ENCODE assay signal across 9 mouse cellular contexts in the genomic region with DNA sequence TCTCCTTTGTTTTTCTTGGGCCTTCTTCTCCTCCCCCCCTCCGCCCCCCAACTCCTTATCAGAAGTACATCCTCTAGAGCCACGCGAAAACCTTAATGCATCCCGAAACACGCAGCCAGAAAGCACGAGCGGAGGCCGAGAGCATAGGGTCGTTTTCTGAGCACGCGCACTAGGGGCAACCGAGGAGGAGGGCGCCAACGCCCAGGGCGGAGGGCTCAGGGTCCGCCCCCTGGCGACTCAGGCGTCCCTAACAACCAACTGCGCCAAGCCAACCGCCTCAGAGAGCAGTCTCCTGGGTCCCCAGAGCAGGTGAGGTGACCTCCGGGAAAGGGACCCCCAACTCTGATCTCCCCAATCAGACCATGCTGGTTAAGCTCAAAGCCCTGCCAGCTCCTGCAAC. TPM values are rescaled to one million over a fixed set of nuclear protein-coding genes. Genes with fewer than 3 reads are reported as not detected.
DNase-seq lines count a peak whose midpoint lies in the region; ATAC-seq and TF ChIP-seq lines count a peak whose summit lies in the region.
"Had no signal": no experiment of that assay in that cellular context is flagged by ENCODE, and none has a peak within 500 bp of the region (broad histone marks: within the 10 kb centered on the region; RNA-seq: fewer than 3 reads in every experiment).

Gene Tcte1 (plus strand): TSS at position 172 of the 400 bp plus-strand sequence.

- H3K4me1 ChIP-seq in heart, embryonic 16.5 days (ENCODE audit: control insufficient read depth, insufficient read depth, low read length), result peaks cover 11% of the 10 kb centered on the region
- peaks cover 21% of the 10 kb centered on the region for H3K4me1 ChIP-seq in embryonic facial prominence, embryonic 13.5 days
- peaks cover 5% of the 10 kb centered on the region; the same call in 1 of the 2 replicates for H3K4me1 ChIP-seq in limb, embryonic 14.5 days (ENCODE audit: control insufficient read depth, insufficient read depth, low read length)
- no peaks in the 10 kb centered on the region; the same call in 1 of the 2 replicates for H3K4me1 ChIP-seq in neural tube, embryonic 11.5 days (ENCODE audit: control insufficient read depth, insufficient read depth, low read length)

- WGBS in heart, embryonic 16.5 days, result under 1% methylated on average over 21 of the region's 21 CpGs
- 0% methylated on average over 21 of the region's 21 CpGs for WGBS in embryonic facial prominence, embryonic 13.5 days
- under 1% methylated on average over 20 of the region's 21 CpGs for WGBS in limb, embryonic 14.5 days
- WGBS in neural tube, embryonic 11.5 days, result under 1% methylated on average over 21 of the region's 21 CpGs

- no peak for TF ChIP-seq POLR2A in limb, embryonic 14.5 days (IDR thresholded peaks at IDR 0.05; ENCODE audit: borderline replicate concordance, extremely low read depth, insufficient read depth, insufficient read length)

- H3K27me3 ChIP-seq in heart, embryonic 16.5 days (ENCODE audit: control insufficient read depth, insufficient read depth, low read length), result 0 out of 2 replicates have a peak, but pooled peaks cover 4% of the 10 kb centered on the region
- peaks cover 40% of the 10 kb centered on the region for H3K27me3 ChIP-seq in embryonic facial prominence, embryonic 13.5 days
- H3K27me3 ChIP-seq in limb, embryonic 14.5 days (ENCODE audit: control insufficient read depth, insufficient read depth, low read length), result no peaks in the 10 kb centered on the region
- H3K27me3 ChIP-seq in neural tube, embryonic 11.5 days (ENCODE audit: control insufficient read depth, insufficient read depth, low read length), result no peaks in the 10 kb centered on the region

- H3K9me3 ChIP-seq in heart, embryonic 16.5 days (replicated peaks; ENCODE audit: control insufficient read depth, low read length), result no peaks in the 10 kb centered on the region
- H3K9me3 ChIP-seq in embryonic facial prominence, embryonic 13.5 days, result no peaks in the 10 kb centered on the region
- no peaks in the 10 kb centered on the region for H3K9me3 ChIP-seq in limb, embryonic 14.5 days (ENCODE audit: control insufficient read depth, low read length)
- H3K9me3 ChIP-seq in neural tube, embryonic 11.5 days (ENCODE audit: control insufficient read depth, low read length), result no peaks in the 10 kb centered on the region

- ATAC-seq in heart, embryonic 16.5 days (replicated peaks; ENCODE audit: extremely low read depth, insufficient read depth, low FRiP score), result peak; percentile 66
- ATAC-seq in embryonic facial prominence, embryonic 13.5 days (ENCODE audit: insufficient number of reproducible peaks, insufficient read depth, low FRiP score, low TSS enrichment, low read depth), result peak; percentile 44; the same call in 1 of the 2 replicates
- peak; percentile 77 for ATAC-seq in limb, embryonic 14.5 days (ENCODE audit: low FRiP score, low read depth)
- ATAC-seq in neural tube, embryonic 11.5 days (ENCODE audit: insufficient read depth, low FRiP score, low TSS enrichment), result peak; percentile 72
- no peak for ATAC-seq in erythroblast, adult 5-6 weeks (replicated peaks; ENCODE audit: low FRiP score, poor library complexity, severe bottlenecking)
- ATAC-seq in CD4-positive, CD25-positive, alpha-beta regulatory T cell, adult 4 months, result no peak

- H3K4me3 ChIP-seq in heart, embryonic 16.5 days (ENCODE audit: low read length), result peak within 1 kb of the TSS; percentile 50
- H3K4me3 ChIP-seq in embryonic facial prominence, embryonic 13.5 days, result peak within 1 kb of the TSS; percentile 45
- H3K4me3 ChIP-seq in limb, embryonic 14.5 days (replicated peaks; ENCODE audit: low read length), result peak within 1 kb of the TSS; percentile 35
- H3K4me3 ChIP-seq in neural tube, embryonic 11.5 days (ENCODE audit: low read depth, low read length), result peak within 1 kb of the TSS; percentile 24

- intact Hi-C loops in heart, postnatal 36 days (cut with DNase I), result no loop called here
- intact Hi-C loops in gastrocnemius, postnatal 14 days (cut with DNase I; ENCODE audit: low total_unique reads), result no loop called here

- no peak within 1 kb of the TSS for H3K27ac ChIP-seq in heart, embryonic 16.5 days (ENCODE audit: low read length)
- H3K27ac ChIP-seq in embryonic facial prominence, embryonic 13.5 days, result no peak within 1 kb of the TSS
- no peak within 1 kb of the TSS for H3K27ac ChIP-seq in limb, embryonic 14.5 days (replicated peaks; ENCODE audit: low read depth, low read length)
- no peak within 1 kb of the TSS for H3K27ac ChIP-seq in neural tube, embryonic 11.5 days (ENCODE audit: low read depth, low read length)

- peak within 1 kb of the TSS; percentile 56 for H3K9ac ChIP-seq in heart, embryonic 16.5 days (ENCODE audit: low read length)
- H3K9ac ChIP-seq in embryonic facial prominence, embryonic 13.5 days, result peak within 1 kb of the TSS; percentile 70
- peak within 1 kb of the TSS; percentile 55 for H3K9ac ChIP-seq in limb, embryonic 14.5 days (ENCODE audit: low read depth, low read length, severe bottlenecking)
- H3K9ac ChIP-seq in neural tube, embryonic 11.5 days (ENCODE audit: low read length), result peak within 1 kb of the TSS; percentile 66

- peaks cover 4% of the 10 kb centered on the region; the same call in 1 of the 2 replicates for H3K36me3 ChIP-seq in heart, embryonic 16.5 days (ENCODE audit: control insufficient read depth, insufficient read depth)
- H3K36me3 ChIP-seq in embryonic facial prominence, embryonic 13.5 days, result peaks cover 28% of the 10 kb centered on the region
- H3K36me3 ChIP-seq in limb, embryonic 14.5 days (ENCODE audit: control insufficient read depth, insufficient read depth, low read length), result peaks cover 25% of the 10 kb centered on the region
- no peaks in the 10 kb centered on the region for H3K36me3 ChIP-seq in neural tube, embryonic 11.5 days (ENCODE audit: control insufficient read depth, insufficient read depth, low read length)

- peak within 1 kb of the TSS; percentile 77 for H3K4me2 ChIP-seq in heart, embryonic 16.5 days (ENCODE audit: low read depth, low read length)
- peak within 1 kb of the TSS; percentile 78 for H3K4me2 ChIP-seq in embryonic facial prominence, embryonic 13.5 days
- peak within 1 kb of the TSS; percentile 69 for H3K4me2 ChIP-seq in limb, embryonic 14.5 days (replicated peaks; ENCODE audit: low read depth, low read length, severe bottlenecking)
- H3K4me2 ChIP-seq in neural tube, embryonic 11.5 days (ENCODE audit: low read depth), result peak within 1 kb of the TSS; percentile 69

- no peak for DNase-seq in heart, postnatal 36 days
- peak; percentile 71 for DNase-seq in limb, embryonic 14.5 days (ENCODE audit: low spot score)
- peak; percentile 83 for DNase-seq in neural tube, embryonic 11.5 days (ENCODE audit: low spot score)
- DNase-seq in gastrocnemius, postnatal 14 days, result no peak

RNA-seq across cellular contexts. Expression of gene Tcte1, which starts in this region (rescaled TPM):
- 0.49 and 0.63 TPM in 2 replicates for polyA plus RNA-seq in heart, embryonic 16.5 days (2015; fragmentation: Nextera tagmentation; extraction: Ambion mirVana)
- not detected for total RNA-seq in heart, postnatal 36 days (2021)
- 1.0 and 1.1 TPM in 2 replicates for polyA plus RNA-seq in embryonic facial prominence, embryonic 13.5 days (2015; fragmentation: Nextera tagmentation; extraction: Ambion mirVana)
- polyA plus RNA-seq in limb, embryonic 14.5 days (2012; rRNA removed), result 0.04 TPM in 1 of 2 replicates, not detected in the other
- polyA plus RNA-seq in limb, embryonic 14.5 days (2014; fragmentation: Nextera tagmentation; extraction: Ambion mirVana), result 0.74 and 0.90 TPM in 2 replicates
- 1.4 and 1.8 TPM in 2 replicates for polyA plus RNA-seq in neural tube, embryonic 11.5 days (2014; fragmentation: Nextera tagmentation; extraction: Ambion mirVana)
- total RNA-seq in gastrocnemius, postnatal 14 days (2021), result not detected
- total RNA-seq in erythroblast, adult 5-6 weeks (2015; ENCODE audit: low replicate concordance), result not detected in 2 replicates
- not detected in 2 replicates for total RNA-seq in erythroblast, adult 5-6 weeks (2017; ENCODE audit: low replicate concordance)
- polyA plus RNA-seq in CD4-positive, CD25-positive, alpha-beta regulatory T cell, adult 4 months (2017; shearing (Covaris generic)), result not detected
- total RNA-seq: heart, postnatal 10 days had no signal

Comparison
In these comparisons a context has a peak if more than half of its experiments do, and no peak if none do; other contexts are left out.
1. Peak in ATAC-seq, H3K4me3 ChIP-seq, H3K9ac ChIP-seq and H3K4me2 ChIP-seq in heart, embryonic 16.5 days; RNA of the gene not detected or under 1 TPM.
2. Peak in DNase-seq, ATAC-seq, H3K4me3 ChIP-seq, H3K9ac ChIP-seq and H3K4me2 ChIP-seq in limb, embryonic 14.5 days; RNA of the gene not detected or under 1 TPM.
3. ATAC-seq: peak in embryonic facial prominence, embryonic 13.5 days (single experiment) and neural tube, embryonic 11.5 days (single experiment); none in erythroblast, adult 5-6 weeks (single experiment) and CD4-positive, CD25-positive, alpha-beta regulatory T cell, adult 4 months (single experiment).
4. Peak in every context shown above with its lines, with median percentiles within 50 percentile points of each other: H3K4me2 ChIP-seq, H3K4me3 ChIP-seq and H3K9ac ChIP-seq.